Mouse (Mus musculus) C2C12 (cell line): ENCODE measurements around the gene Gm20696. TPM values are rescaled to one million over a fixed set of nuclear protein-coding genes. Genes with fewer than 3 reads are reported as not detected.

ENCODE experiments used
- H3K27me3 ChIP-seq: one replicate; pipeline ENCODE4 v1.6.1; 2011; ENCODE audit not compliant: control insufficient read depth, insufficient read depth, insufficient read length
- H3K36me3 ChIP-seq: one replicate; pipeline ENCODE4 v1.6.1; 2011; ENCODE audit not compliant: control insufficient read depth, insufficient read depth
- H3K4me3 ChIP-seq: one replicate; pipeline ENCODE4 v1.5.1; 2011; ENCODE audit warnings: mild to moderate bottlenecking, control low read depth; ENCODE audit not compliant: poor library complexity, insufficient read depth, severe bottlenecking
- H3K79me2 ChIP-seq: one replicate; pipeline ENCODE4 v1.6.1; 2011; ENCODE audit not compliant: control insufficient read depth, insufficient read depth
- H3K79me3 ChIP-seq: one replicate; pipeline ENCODE4 v1.6.1; 2011; ENCODE audit warnings: low read depth, control low read depth
- H3ac ChIP-seq: one replicate; pipeline ENCODE3; 2011; ENCODE audit warnings: low read depth; ENCODE audit not compliant: control insufficient read depth, insufficient read length
- CEBPB ChIP-seq: IDR thresholded peaks from one replicate; pipeline ENCODE4 v1.6.1; 2011; ENCODE audit warnings: low read depth, mild to moderate bottlenecking, control low read depth, moderate library complexity
- CTCF ChIP-seq: IDR thresholded peaks from one replicate; pipeline ENCODE4 v1.5.1; 2011; ENCODE audit not compliant: control insufficient read depth, insufficient read depth, insufficient read length
- FOSL1 ChIP-seq: IDR thresholded peaks from one replicate; pipeline ENCODE4 v1.8.0; 2011; ENCODE audit warnings: mild to moderate bottlenecking, low read length; ENCODE audit not compliant: poor library complexity, insufficient read depth, severe bottlenecking
- MAX ChIP-seq: IDR thresholded peaks from one replicate; pipeline ENCODE4 v1.6.1; 2011; ENCODE audit warnings: mild to moderate bottlenecking, control low read depth
- MYOD1 ChIP-seq: IDR thresholded peaks from one replicate; pipeline ENCODE4 v1.6.1; 2011; ENCODE audit warnings: low read depth; ENCODE audit not compliant: control insufficient read depth, insufficient read length
- MYOG ChIP-seq: IDR thresholded peaks from one replicate; pipeline ENCODE4 v1.6.1; 2011; ENCODE audit not compliant: control insufficient read depth, insufficient read length; ENCODE audit errors: extremely low read depth
- USF1 ChIP-seq: IDR thresholded peaks from one replicate; pipeline ENCODE4 v1.6.1; 2011; ENCODE audit warnings: low read depth, mild to moderate bottlenecking, control low read depth, moderate library complexity
- polyA plus RNA-seq: library from polyadenylated mRNA; unstranded; fragments of >200 nt; fragmentation: generic; extraction: Trizol; gene quantifications from one replicate; pipeline ENCODE4 v1.2.1, GENCODE M21; 2012; ENCODE audit warnings: missing spikeins

Gene Gm20696
- polyA plus RNA-seq, 1 experiment = 0.20 TPM

DNA sequence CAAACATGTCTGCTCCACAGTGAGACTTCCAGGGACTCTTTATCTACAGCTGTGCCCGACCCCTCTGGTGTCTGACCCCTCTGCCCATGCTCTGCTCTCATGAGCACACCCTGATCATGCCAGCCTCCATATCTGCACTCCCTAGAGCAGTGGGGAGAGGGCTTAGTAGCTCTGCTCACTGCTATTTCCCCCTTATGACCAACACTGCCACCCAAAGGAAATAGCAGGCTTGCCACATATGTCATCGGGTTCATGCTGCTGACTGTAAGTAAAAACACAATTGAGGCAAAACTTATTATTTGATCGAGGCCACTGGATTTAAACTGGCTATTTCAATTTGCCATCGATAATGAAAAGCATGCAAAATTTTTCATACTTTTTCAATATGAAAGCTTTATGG is 414.7 kb downstream of the Gm20696 start:
- Histone ChIP-seq H3ac (no peak overlapping the region), H3K79me2 (no peaks in the 10 kb centered on the region), H3K4me3 (no peak overlapping the region), H3K27me3 (no peaks in the 10 kb centered on the region), H3K79me3 (no peaks in the 10 kb centered on the region), H3K36me3 (no peaks in the 10 kb centered on the region)
- TF ChIP-seq CTCF (no peak), CEBPB (no peak), MYOD1 (no peak), FOSL1 (no peak)

DNA sequence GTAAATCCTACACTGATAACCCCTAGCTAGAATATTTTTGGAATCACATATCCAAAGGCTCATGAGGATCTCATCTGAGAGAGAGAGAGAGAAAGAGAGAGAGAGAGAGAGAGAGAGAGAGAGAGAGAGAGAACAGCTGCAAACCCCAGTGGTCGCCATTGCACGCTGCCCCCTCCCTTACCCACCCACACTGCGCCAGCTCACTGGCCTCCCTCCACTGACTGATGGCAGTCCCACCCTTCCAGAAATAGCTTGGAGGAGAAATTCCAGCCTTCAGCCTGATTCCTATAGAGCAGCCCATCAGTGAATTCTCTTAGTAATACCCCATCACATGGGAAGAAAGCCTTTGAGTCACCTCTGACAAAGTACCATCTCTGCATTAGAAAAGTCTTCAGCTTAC is 415.4 kb downstream of the Gm20696 start:
- Histone ChIP-seq H3K79me3 (no peaks in the 10 kb centered on the region), H3K79me2 (no peaks in the 10 kb centered on the region), H3ac (no peak overlapping the region), H3K4me3 (no peak overlapping the region), H3K27me3 (no peaks in the 10 kb centered on the region), H3K36me3 (no peaks in the 10 kb centered on the region)
- TF ChIP-seq CEBPB (no peak), FOSL1 (no peak), MYOD1 (no peak), MYOG (no peak), CTCF (no peak), USF1 (no peak), MAX (no peak)

DNA sequence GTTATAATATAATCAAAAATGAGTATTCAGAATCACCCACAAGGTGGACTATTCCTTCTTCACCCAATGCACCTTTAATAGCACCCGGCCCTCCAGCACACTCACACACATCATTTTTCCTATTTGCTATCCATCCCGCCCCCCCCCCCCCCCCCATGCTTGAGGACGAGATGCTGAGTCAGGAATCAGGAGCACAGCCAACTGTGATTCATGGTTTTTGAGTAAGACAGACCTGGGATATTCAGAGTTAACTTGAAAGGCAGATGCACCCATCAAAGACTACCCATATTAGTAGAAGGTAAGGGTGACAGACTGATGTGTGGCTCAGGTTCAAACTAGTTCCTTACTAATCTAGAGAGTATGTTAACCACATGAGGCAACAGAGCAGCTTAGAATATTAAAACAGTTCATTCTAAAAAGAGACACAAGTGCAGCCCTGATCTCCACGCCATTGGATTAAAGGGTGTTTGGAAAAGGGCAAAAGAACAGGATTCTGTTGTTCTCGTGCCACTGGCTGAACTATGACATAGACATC is 417.0 kb downstream of the Gm20696 start:
- Histone ChIP-seq H3K4me3 (no peak overlapping the region), H3K27me3 (no peaks in the 10 kb centered on the region), H3K36me3 (no peaks in the 10 kb centered on the region), H3K79me2 (no peaks in the 10 kb centered on the region), H3K79me3 (no peaks in the 10 kb centered on the region), H3ac (no peak overlapping the region)
- TF ChIP-seq CTCF = no peak
- no peak for TF ChIP-seq MAX
- TF ChIP-seq MYOD1 = no peak
- TF ChIP-seq USF1 = no peak

DNA sequence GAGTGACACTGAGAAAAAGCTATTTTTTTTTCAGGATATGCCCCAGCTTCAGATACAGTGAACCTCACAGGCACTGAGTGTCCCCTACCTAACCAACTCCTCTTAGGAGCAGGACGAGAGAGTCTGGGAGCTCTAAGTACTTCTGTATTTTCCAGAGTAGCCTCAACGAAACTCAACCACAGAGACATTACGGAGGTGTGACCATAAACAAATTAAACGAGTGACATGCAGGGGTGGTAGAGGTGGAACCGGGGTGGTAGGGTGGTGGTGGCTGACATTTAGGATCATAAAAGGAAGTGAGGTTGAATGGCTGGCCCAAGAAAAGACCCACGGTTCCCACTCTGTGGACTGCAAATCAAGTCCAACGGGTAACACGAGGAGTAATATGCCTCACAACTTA is 418.2 kb downstream of the Gm20696 start:
- H3K4me3 ChIP-seq = no peak overlapping the region
- no peaks in the 10 kb centered on the region for H3K79me3 ChIP-seq
- H3K36me3 ChIP-seq = no peaks in the 10 kb centered on the region
- TF ChIP-seq MAX = no peak
- no peaks in the 10 kb centered on the region for H3K79me2 ChIP-seq
- no peak overlapping the region for H3ac ChIP-seq
- no peaks in the 10 kb centered on the region for H3K27me3 ChIP-seq

DNA sequence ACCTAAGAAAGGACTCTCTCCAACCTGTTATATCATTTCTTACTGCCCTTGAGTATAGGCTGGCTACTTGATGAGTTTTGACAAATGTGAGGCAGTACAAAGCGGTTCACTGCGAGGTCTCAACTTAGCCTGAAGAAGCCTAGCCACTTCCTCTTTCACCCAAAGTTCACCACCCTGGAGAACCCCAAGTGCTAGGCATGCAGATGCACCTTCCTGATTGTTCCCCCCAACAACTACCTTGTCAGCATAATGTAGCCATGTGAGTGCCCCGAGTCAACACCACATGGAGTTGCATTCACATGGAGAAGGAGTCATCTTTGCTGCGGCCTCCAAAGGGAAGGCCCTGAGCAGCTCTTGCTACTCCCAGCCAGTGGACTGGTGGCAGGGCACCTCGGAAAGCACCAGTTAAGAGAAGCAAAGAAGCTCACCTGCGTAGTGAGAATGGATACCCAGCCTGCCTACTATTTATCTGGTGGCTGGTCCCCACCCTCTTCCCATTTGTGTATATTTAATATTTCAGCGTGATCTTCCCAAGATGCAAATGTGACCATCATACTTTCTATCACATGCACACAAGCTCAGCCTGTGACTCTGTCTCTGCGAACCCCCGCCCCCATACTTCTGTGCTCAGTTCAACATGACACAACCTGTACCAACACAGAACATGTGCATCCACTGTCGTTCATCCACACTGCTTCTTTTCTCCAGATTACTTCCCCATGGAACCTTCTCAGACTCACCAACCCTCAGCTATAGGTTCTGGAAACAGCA is 424.8 kb downstream of the Gm20696 start:
- H3ac ChIP-seq = no peak overlapping the region
- H3K79me3 ChIP-seq = no peaks in the 10 kb centered on the region
- no peaks in the 10 kb centered on the region for H3K36me3 ChIP-seq
- TF ChIP-seq CEBPB (no peak), MYOD1 (no peak), MYOG (no peak), MAX (no peak), FOSL1 (no peak), CTCF (no peak), USF1 (no peak)
- H3K4me3 ChIP-seq = no peak overlapping the region
- H3K79me2 ChIP-seq = no peaks in the 10 kb centered on the region
- H3K27me3 ChIP-seq = no peaks in the 10 kb centered on the region

DNA sequence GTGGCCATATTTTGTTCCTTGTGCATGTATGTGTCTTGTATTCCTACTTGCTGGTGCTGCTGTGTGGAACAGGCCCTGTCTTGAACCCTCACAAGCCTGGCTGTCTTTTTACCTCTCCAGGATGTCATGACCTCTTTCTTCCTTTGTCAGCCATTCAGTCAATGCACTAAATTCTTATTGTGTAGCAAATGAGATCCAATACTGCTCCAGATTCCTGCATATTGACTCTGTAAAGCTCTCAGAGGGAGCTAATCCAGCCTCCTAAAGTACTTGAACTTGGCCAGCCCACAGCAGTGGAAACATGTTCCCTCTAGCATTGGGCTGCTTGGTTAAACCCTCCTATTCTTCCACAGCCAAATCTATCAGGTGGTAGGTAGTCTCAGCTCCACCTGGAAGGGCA is 425.8 kb downstream of the Gm20696 start:
- Histone ChIP-seq H3K27me3 (no peaks in the 10 kb centered on the region), H3K36me3 (no peaks in the 10 kb centered on the region), H3ac (no peak overlapping the region), H3K79me2 (no peaks in the 10 kb centered on the region), H3K4me3 (no peak overlapping the region), H3K79me3 (no peaks in the 10 kb centered on the region)
- no peak for TF ChIP-seq MYOD1
- no peak for TF ChIP-seq CTCF
- no peak for TF ChIP-seq MYOG
- no peak for TF ChIP-seq FOSL1
- TF ChIP-seq USF1 = no peak
- TF ChIP-seq MAX = no peak
- no peak for TF ChIP-seq CEBPB
